Mouse (Mus musculus) stomach, embryonic 15.5 days (tissue): ENCODE results near the gene Polr2a. TPM values are rescaled to one million over a fixed set of nuclear protein-coding genes. Genes with fewer than 3 reads are reported as not detected.

ENCODE experiments used
- ATAC-seq: fragments of 200-750 bp; cut with Nextera tagmentation; 2 replicates; pipeline ENCODE4 v1.8.0; 2017; ENCODE audit warnings: low read depth, moderate number of reproducible peaks, moderate TSS enrichment; ENCODE audit not compliant: insufficient read depth, low FRiP score
- H3K27ac ChIP-seq: fragments of 300-500 bp; sonication (generic); 2 replicates; pipeline ENCODE4 v1.5.1; 2015; ENCODE audit warnings: mild to moderate bottlenecking, inconsistent platforms
- H3K27me3 ChIP-seq: fragments of 300-500 bp; sonication (generic); replicated peaks from 2 replicates; pipeline ENCODE4 v1.6.1; 2015; ENCODE audit warnings: inconsistent platforms
- H3K36me3 ChIP-seq: fragments of 300-500 bp; sonication (generic); 2 replicates; pipeline ENCODE4 v1.6.1; 2015; ENCODE audit warnings: inconsistent platforms
- H3K4me1 ChIP-seq: fragments of 300-500 bp; sonication (generic); 2 replicates; pipeline ENCODE4 v1.6.1; 2015; ENCODE audit warnings: inconsistent platforms
- H3K4me2 ChIP-seq: fragments of 300-500 bp; sonication (generic); 2 replicates; pipeline ENCODE4 v1.6.1; 2015; ENCODE audit warnings: mild to moderate bottlenecking, inconsistent platforms
- H3K4me3 ChIP-seq: fragments of 300-500 bp; sonication (generic); replicated peaks from 2 replicates; pipeline ENCODE4 v1.5.1; 2015; ENCODE audit warnings: inconsistent platforms
- H3K9ac ChIP-seq: fragments of 300-500 bp; sonication (generic); 2 replicates; pipeline ENCODE4 v1.6.1; 2015; ENCODE audit warnings: inconsistent platforms
- H3K9me3 ChIP-seq: fragments of 300-500 bp; sonication (generic); 2 replicates; pipeline ENCODE4 v1.6.1; 2016; ENCODE audit warnings: inconsistent platforms
- WGBS: fragments of 180-500 bp; shearing (Covaris S2); methylation state at CpG from one replicate; pipeline ENCODE4 v1.1.7; 2015; 5-methylcytosine and 5-hydroxymethylcytosine counted together
- polyA plus RNA-seq: library from polyadenylated mRNA; unstranded; fragments of >200 nt; fragmentation: Nextera tagmentation; extraction: Ambion mirVana; gene quantifications from 2 replicates; pipeline ENCODE4 v1.2.1, GENCODE M21; 2015

The Polr2a gene
- polyA plus RNA-seq, 1 experiment from 2014 or later: 21.0 TPM

DNA sequence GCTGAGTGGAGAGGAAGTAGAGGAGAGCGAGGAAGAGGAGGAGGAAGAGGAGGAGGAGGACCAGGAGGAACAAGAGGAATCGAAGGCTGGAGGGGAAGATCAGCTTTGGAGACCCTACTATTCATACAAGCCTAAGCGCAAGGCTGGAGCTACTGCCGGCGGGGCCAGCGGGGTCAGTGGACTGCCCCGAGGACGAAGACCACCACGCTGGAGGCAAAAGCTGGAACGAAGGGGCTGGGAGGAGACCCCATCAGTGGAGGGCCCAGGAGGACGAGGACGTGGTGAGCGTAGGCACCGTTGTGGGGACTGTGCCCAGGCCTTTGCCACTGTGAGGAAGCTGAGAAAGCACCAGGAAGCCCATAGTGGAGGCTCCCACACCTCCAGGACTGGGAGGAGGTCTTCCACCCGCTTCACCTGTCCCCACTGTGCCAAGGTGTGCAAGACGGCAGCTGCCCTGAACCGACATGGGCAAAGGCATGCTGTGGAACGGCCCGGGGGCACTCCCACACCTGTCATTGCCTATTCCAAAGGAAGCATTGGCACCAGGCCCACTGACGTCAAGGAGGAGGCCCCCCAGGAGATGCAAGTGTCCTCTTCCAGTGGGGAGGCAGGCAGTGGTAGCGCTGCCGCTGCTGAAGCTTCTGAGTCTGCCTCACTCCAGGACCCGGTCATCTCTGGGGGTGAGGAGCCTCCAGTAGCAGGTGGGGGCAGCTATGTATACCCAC lies 20.0 kb upstream of the Polr2a start:
- H3K27ac ChIP-seq: no peak overlapping the region
- H3K4me2 ChIP-seq: no peak overlapping the region
- 0 out of 2 replicates have a peak, but pooled peaks cover 5% of the 10 kb centered on the region for H3K4me1 ChIP-seq
- no peaks in the 10 kb centered on the region for H3K9me3 ChIP-seq
- H3K4me3 ChIP-seq: no peak overlapping the region
- ATAC-seq: no peak
- no peaks in the 10 kb centered on the region for H3K27me3 ChIP-seq
- WGBS: 71% methylated on average over 23 of the region's 23 CpGs
- no peak overlapping the region for H3K9ac ChIP-seq
- H3K36me3 ChIP-seq: no peaks in the 10 kb centered on the region; the same call in 1 of the 2 replicates

DNA sequence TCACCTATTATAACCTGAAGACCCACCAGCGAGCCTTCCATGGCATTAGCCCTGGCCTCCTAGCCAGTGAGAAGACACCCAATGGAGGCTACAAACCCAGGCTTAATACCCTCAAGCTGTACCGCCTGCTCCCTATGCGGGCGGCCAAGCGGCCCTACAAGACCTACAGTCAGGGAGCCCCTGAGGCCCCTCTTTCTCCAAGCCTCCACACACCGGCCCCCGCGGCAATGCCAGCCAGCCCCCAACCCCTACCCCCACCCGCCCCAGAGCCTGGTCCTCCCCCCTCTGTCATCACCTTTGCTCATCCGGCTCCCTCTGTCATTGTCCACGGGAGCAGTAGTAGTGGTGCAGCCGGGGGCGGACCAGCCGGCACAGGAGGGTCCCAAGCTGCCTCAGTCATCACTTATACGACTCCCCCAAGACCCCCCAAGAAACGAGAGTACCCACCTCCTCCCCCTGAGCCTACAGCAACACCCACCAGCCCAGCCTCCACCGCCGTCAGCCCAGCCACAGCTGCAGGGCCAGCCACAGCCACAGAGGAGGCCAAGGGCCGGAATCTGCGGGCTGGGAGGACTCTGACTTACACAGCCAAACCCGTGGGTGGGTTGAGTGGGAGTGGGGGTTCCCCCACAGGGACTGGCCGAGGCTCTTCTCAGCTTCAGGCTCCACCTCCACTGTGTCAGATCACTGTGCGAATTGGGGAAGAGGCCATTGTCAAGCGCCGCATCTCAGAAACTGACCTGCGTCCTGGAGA lies 19.2 kb upstream of the Polr2a start:
- Histone ChIP-seq H3K4me2 (no peak overlapping the region), H3K4me3 (no peak overlapping the region), H3K9me3 (no peaks in the 10 kb centered on the region), H3K4me1 (0 out of 2 replicates have a peak, but pooled peaks cover 5% of the 10 kb centered on the region), H3K27ac (no peak overlapping the region), H3K27me3 (no peaks in the 10 kb centered on the region), H3K9ac (no peak overlapping the region), H3K36me3 (no peaks in the 10 kb centered on the region; the same call in 1 of the 2 replicates)
- ATAC-seq: no peak
- WGBS: 67% methylated on average over 26 of the region's 26 CpGs

DNA sequence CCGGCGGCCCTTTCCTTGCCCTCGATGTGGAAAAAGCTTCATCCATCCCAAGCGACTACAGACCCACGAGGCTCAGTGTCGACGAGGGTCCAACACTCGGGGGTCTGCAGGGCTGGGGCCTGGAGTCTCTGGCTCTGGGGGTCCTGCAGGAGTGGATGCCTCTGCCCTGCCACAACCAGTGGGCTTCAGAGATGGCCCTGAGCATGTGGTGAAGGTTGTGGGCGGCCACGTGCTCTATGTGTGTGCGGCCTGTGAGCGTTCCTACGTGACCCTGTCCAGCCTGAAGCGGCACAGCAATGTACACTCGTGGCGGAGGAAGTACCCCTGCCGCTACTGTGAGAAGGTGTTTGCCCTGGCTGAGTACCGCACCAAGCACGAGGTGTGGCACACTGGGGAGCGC lies 18.1 kb upstream of the Polr2a start:
- no peak overlapping the region for H3K4me2 ChIP-seq
- WGBS: 76% methylated on average over 20 of the region's 20 CpGs
- no peaks in the 10 kb centered on the region for H3K9me3 ChIP-seq
- H3K9ac ChIP-seq: no peak overlapping the region
- H3K36me3 ChIP-seq: no peaks in the 10 kb centered on the region; the same call in 1 of the 2 replicates
- H3K4me1 ChIP-seq: 0 out of 2 replicates have a peak, but pooled peaks cover 5% of the 10 kb centered on the region
- no peak overlapping the region for H3K27ac ChIP-seq
- no peaks in the 10 kb centered on the region for H3K27me3 ChIP-seq
- ATAC-seq: no peak
- no peak overlapping the region for H3K4me3 ChIP-seq

DNA sequence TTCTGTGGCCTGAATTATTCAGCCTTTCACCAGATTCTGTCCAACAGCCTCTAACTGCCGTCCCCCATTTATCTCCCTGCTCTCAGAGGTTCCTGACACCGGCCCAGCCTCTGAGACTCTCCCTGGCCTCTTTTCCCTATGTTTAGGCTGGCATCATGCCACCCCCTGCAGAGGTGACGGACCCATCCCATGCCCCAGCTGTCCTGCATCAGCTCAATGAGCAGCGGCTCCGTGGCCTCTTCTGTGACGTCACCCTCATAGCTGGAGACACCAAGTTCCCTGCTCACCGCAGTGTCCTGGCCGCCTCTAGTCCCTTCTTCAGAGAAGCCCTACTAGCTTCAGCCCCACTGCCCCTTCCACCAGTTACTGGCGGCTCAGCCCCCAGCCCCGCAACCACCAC lies 17.3 kb upstream of the Polr2a start:
- Histone ChIP-seq H3K36me3 (no peaks in the 10 kb centered on the region; the same call in 1 of the 2 replicates), H3K27me3 (no peaks in the 10 kb centered on the region), H3K4me1 (0 out of 2 replicates have a peak, but pooled peaks cover 5% of the 10 kb centered on the region), H3K4me2 (no peak overlapping the region), H3K4me3 (no peak overlapping the region), H3K9me3 (no peaks in the 10 kb centered on the region), H3K9ac (no peak overlapping the region), H3K27ac (no peak overlapping the region)
- ATAC-seq: no peak
- 66% methylated on average over 10 of the region's 10 CpGs for WGBS

DNA sequence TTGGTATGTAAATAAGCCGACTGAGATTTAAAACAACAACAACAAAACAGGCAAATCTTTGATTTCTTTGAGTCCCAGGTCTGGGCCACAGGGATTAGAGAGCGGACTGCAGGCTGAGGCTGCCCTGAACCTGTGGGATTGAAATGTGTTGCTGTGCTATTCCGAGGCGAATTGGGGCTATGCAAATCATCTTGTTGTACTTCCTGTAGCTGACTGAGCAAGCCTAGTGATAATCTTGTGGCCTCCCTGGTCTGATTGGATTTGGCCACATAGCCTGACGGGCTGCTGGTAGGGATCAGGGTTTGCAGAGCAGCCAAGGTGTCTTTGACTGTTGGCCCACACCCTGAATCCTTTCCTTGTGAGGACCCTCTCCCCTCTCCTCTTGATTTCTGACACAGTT lies 16.5 kb upstream of the Polr2a start:
- H3K9me3 ChIP-seq: no peaks in the 10 kb centered on the region
- H3K4me1 ChIP-seq: 0 out of 2 replicates have a peak, but pooled peaks cover 5% of the 10 kb centered on the region
- H3K27ac ChIP-seq: no peak overlapping the region
- no peak for ATAC-seq
- H3K4me2 ChIP-seq: no peak overlapping the region
- no peak overlapping the region for H3K9ac ChIP-seq
- WGBS: 58% methylated on average over 5 of the region's 5 CpGs
- no peaks in the 10 kb centered on the region for H3K27me3 ChIP-seq
- H3K4me3 ChIP-seq: no peak overlapping the region
- H3K36me3 ChIP-seq: no peaks in the 10 kb centered on the region; the same call in 1 of the 2 replicates

DNA sequence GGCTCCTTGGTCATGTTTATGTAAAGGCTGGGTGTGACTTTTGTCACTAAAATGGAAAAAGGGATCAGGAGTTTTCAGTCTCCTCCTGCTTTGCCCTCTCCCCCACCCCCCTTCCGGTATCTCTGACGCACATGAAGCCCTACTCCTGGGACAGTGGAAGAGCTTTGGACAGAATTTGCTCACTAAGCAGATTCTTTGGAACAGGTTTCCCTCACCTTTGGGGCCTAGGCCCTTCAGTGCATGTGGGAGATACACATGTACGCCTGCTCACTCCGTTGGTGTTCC lies 9.1 kb upstream of the Polr2a start:
- no peaks in the 10 kb centered on the region for H3K27me3 ChIP-seq
- no peaks in the 10 kb centered on the region; the same call in 1 of the 2 replicates for H3K36me3 ChIP-seq
- 0 out of 2 replicates have a peak overlapping the region, but pooled peaks have one; percentile 88 for H3K4me3 ChIP-seq
- WGBS: 53% methylated on average over 4 of the region's 4 CpGs
- H3K9me3 ChIP-seq: no peaks in the 10 kb centered on the region
- 0 out of 2 replicates have a peak overlapping the region, but pooled peaks have one; percentile 3 for H3K27ac ChIP-seq
- no peak overlapping the region for H3K9ac ChIP-seq
- peaks cover 18% of the 10 kb centered on the region for H3K4me1 ChIP-seq
- peak overlapping the region; percentile 72 for H3K4me2 ChIP-seq
- no peak for ATAC-seq

DNA sequence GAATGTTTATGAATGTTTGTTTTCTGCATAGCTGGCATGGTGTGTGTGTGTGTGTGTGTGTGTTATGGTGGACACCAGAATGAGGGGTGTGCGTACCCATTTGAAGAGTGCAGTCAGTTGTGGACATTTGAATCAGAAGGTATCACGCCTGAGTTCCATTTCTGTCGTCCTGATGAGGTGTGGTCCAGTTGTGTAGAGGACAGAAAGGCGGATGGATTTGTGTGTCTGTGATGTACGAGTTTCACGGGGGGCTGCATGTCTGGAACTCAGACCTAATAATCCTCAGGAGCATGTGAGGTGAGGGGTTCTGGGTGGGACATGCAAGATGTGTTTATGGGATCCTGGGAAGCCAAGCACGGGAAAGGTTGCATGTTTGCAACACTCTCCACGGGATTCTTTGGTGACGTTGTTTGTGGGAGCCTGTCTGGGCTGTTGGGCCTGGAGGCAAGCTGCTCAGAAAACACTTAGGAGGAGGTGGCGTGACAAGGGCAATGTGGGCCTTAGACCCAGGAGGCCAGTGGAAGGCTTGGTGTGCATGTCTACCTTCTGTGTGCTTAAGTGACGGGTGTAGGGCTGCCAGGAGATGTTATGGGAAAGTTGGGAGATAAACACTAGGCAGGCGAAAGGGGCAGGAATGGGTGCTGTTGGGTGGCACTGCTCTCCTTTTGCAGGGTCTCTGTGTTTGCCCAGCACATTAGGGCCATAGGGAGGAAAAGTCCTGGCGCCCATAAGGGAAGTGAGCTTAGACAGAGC lies 8.6 kb upstream of the Polr2a start:
- Histone ChIP-seq H3K27ac (peak overlapping the region; percentile 92; the same call in 1 of the 2 replicates), H3K9ac (0 out of 2 replicates have a peak overlapping the region, but pooled peaks have one; percentile 92), H3K36me3 (no peaks in the 10 kb centered on the region; the same call in 1 of the 2 replicates), H3K9me3 (no peaks in the 10 kb centered on the region), H3K4me1 (peaks cover 18% of the 10 kb centered on the region), H3K4me3 (peak overlapping the region; percentile 88), H3K4me2 (peak overlapping the region; percentile 72), H3K27me3 (no peaks in the 10 kb centered on the region)
- 49% methylated on average over 13 of the region's 13 CpGs for WGBS
- 0 out of 2 replicates have a peak, but pooled peaks have one; percentile 15 for ATAC-seq

DNA sequence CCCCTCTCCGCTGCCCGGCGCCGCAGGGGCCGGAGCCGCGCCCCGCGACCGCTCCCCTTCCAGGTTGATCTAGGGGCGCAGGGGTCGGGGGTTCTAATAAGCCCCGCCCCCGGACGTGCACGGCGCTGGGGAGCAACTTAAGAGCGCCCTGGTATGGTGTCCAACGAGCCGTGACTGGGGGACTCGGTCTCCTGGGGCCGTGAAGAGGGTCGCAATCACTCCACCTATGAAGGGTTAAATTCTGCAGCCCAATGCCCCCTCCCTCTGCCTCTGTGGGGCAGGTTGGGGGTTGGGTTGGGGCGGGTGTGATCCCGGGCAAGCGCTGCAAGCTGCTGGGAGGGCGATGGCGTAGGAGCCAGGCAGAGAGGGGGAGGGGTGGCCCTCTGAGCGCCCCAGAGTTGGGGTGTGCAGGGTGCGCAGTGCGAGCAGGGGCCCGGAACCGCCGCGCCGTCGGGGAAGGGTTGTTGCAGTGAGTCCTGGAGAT lies 7.7 kb upstream of the Polr2a start:
- H3K4me3 ChIP-seq: peak overlapping the region; percentile 88
- peak; percentile 81 for ATAC-seq
- no peaks in the 10 kb centered on the region; the same call in 1 of the 2 replicates for H3K36me3 ChIP-seq
- H3K4me1 ChIP-seq: peaks cover 18% of the 10 kb centered on the region
- peak overlapping the region; percentile 72 for H3K4me2 ChIP-seq
- under 1% methylated on average over 36 of the region's 37 CpGs for WGBS
- H3K27ac ChIP-seq: peak overlapping the region; percentile 92
- H3K9me3 ChIP-seq: no peaks in the 10 kb centered on the region
- H3K27me3 ChIP-seq: no peaks in the 10 kb centered on the region
- H3K9ac ChIP-seq: peak overlapping the region; percentile 92

DNA sequence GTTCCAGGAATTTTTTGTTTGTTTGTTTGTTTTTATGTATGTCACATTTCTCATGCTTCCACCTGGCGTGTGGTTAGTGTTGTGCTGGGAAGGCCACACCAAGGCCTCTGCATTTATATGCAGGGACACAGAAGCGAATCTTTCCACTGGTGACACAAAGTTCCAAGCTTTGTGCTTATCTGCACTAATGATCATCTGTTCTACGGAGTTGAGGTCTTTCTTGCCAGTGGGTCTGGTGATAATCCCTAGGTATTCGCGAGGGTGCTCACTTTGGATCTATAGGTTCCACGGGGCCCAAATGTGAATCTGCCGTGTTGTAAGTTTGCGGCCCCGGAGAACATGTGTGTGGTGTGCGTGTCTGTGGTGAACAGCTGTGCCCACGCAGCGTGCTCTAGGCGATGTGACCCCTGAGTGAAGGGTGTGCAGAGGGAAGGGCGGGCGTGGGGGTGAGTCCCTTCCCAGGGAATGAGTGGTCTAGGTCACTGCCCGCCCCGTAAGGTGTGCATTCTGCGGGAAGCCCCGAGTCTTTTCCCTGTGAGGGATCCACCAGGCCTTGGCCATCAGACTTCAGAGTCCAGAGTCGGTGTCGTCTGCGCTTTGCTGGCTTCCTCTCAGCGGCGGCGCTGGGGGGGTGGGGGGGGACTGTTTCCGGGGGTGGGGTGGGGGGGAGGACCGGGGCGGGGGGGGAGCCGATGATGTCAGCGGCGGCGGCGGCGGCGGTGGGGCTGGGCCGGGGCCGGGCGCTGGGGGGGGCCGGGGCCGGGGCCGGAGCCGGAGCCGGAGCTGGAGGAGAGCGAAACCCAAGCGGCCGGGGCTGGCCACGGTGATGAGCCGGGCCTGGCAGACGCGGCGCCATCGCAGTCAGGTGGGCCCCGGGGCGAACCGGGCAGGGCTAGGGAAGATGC lies 7.0 kb upstream of the Polr2a start, which contains the start of gene Zbtb4:
Gene Zbtb4, plus strand, starts transcription at position 692 of the 905 bp plus-strand sequence.
- peak within 1 kb of the TSS; percentile 72 for H3K4me2 ChIP-seq
- peak; percentile 40; the same call in 1 of the 2 replicates for ATAC-seq
- no peaks in the 10 kb centered on the region for H3K9me3 ChIP-seq
- peak within 1 kb of the TSS; percentile 92 for H3K27ac ChIP-seq
- H3K4me1 ChIP-seq: peaks cover 18% of the 10 kb centered on the region
- peak within 1 kb of the TSS; percentile 88 for H3K4me3 ChIP-seq
- WGBS: 17% methylated on average over 40 of the region's 55 CpGs
- no peaks in the 10 kb centered on the region; the same call in 1 of the 2 replicates for H3K36me3 ChIP-seq
- H3K27me3 ChIP-seq: no peaks in the 10 kb centered on the region
- peak within 1 kb of the TSS; percentile 92 for H3K9ac ChIP-seq

DNA sequence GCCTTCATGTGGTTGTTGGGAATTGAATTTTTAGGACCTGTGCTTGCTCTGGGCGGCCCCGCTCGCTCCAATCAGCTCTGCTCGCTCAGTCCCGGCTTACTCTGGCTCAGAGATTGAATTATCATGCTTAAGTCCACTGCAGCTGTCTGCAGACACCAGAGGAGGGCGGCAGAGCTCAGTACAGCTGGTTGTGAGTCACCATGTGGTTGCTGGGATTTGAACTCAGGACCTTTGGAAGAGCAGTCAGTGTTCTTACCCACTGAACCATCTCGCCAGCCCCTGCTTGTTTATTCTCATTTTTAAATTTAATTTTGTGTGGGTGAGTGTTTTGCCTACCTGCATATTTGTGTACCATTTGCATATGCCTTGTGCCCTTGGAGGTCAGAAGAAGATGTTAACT lies 5.1 kb upstream of the Polr2a start:
- peaks cover 28% of the 10 kb centered on the region for H3K4me1 ChIP-seq
- no peaks in the 10 kb centered on the region for H3K36me3 ChIP-seq
- no peak overlapping the region for H3K27ac ChIP-seq
- WGBS: 68% methylated on average over 7 of the region's 7 CpGs
- no peak overlapping the region for H3K9ac ChIP-seq
- no peaks in the 10 kb centered on the region for H3K9me3 ChIP-seq
- H3K27me3 ChIP-seq: no peaks in the 10 kb centered on the region
- ATAC-seq: no peak
- H3K4me2 ChIP-seq: no peak overlapping the region
- no peak overlapping the region for H3K4me3 ChIP-seq
